Mouse (Mus musculus) liver, embryonic 15.5 days (tissue): ENCODE results near the gene Far2. TPM values are rescaled to one million over a fixed set of nuclear protein-coding genes. Genes with fewer than 3 reads are reported as not detected.
A peak's percentile ranks its signal among the peaks of the same experiment; 100 is the strongest.

Experiments used
- ATAC-seq: fragments of 200-750 bp; cut with Nextera tagmentation; 2 replicates; pipeline ENCODE4 v1.8.0; 2017; ENCODE audit warnings: moderate number of reproducible peaks, mild to moderate bottlenecking, moderate library complexity; ENCODE audit not compliant: insufficient read depth
- H3K27ac ChIP-seq: fragments of 300-500 bp; sonication (generic); replicated peaks from 2 replicates; pipeline ENCODE4 v1.5.1; 2015; ENCODE audit warnings: mild to moderate bottlenecking, inconsistent platforms
- H3K27me3 ChIP-seq: fragments of 300-500 bp; sonication (generic); 2 replicates; pipeline ENCODE4 v1.6.1; 2015; ENCODE audit warnings: mild to moderate bottlenecking, inconsistent platforms
- H3K36me3 ChIP-seq: fragments of 300-500 bp; sonication (generic); replicated peaks from 2 replicates; pipeline ENCODE4 v1.6.1; 2015; ENCODE audit warnings: moderate library complexity, mild to moderate bottlenecking, inconsistent platforms
- H3K4me1 ChIP-seq: fragments of 300-500 bp; sonication (generic); replicated peaks from 2 replicates; pipeline ENCODE4 v1.6.1; 2015; ENCODE audit warnings: inconsistent platforms
- H3K4me2 ChIP-seq: fragments of 300-500 bp; sonication (generic); 2 replicates; pipeline ENCODE4 v1.6.1; 2015; ENCODE audit warnings: moderate library complexity, mild to moderate bottlenecking, inconsistent platforms
- H3K4me3 ChIP-seq: fragments of 300-500 bp; sonication (generic); replicated peaks from 2 replicates; pipeline ENCODE4 v1.5.1; 2015; ENCODE audit warnings: mild to moderate bottlenecking, inconsistent platforms
- H3K9ac ChIP-seq: fragments of 300-500 bp; sonication (generic); 2 replicates; pipeline ENCODE4 v1.6.1; 2015; ENCODE audit warnings: moderate library complexity, mild to moderate bottlenecking, inconsistent platforms
- H3K9me3 ChIP-seq: fragments of 300-500 bp; sonication (generic); replicated peaks from 2 replicates; pipeline ENCODE4 v1.6.1; 2016; ENCODE audit warnings: inconsistent platforms
- WGBS: fragments of 180-500 bp; shearing (Covaris S2); methylation state at CpG from one replicate; pipeline ENCODE4 v1.1.7; 2015; ENCODE audit warnings: mixed read lengths; ENCODE audit not compliant: insufficient replicate concordance; 5-methylcytosine and 5-hydroxymethylcytosine counted together
- polyA plus RNA-seq: library from polyadenylated mRNA; unstranded; fragments of >200 nt; fragmentation: Nextera tagmentation; extraction: Ambion mirVana; gene quantifications from 2 replicates; pipeline ENCODE4 v1.2.1, GENCODE M21; 2015

Gene Far2
- polyA plus RNA-seq, 1 experiment from 2014 or later: 1.7 TPM

- Histone ChIP-seq H3K4me1 (no peaks in the 10 kb centered on the region), H3K4me2 (no peak overlapping the region), H3K4me3 (no peak overlapping the region), H3K36me3 (no peaks in the 10 kb centered on the region), H3K9me3 (no peaks in the 10 kb centered on the region), H3K9ac (no peak overlapping the region), H3K27ac (no peak overlapping the region), H3K27me3 (no peaks in the 10 kb centered on the region)
- no peak for ATAC-seq
- WGBS: 58% methylated on average over 2 of the region's 2 CpGs
These were observed 36.8 kb downstream of the Far2 start for GRCm38 (mm10) chr6:148083864-148084263.

GRCm38 (mm10) chr6:148084403-148084802 is 37.3 kb downstream of the Far2 start:
- WGBS: 46% methylated on average over 2 of the region's 2 CpGs
- no peak overlapping the region for H3K4me2 ChIP-seq
- no peaks in the 10 kb centered on the region for H3K36me3 ChIP-seq
- H3K9me3 ChIP-seq: no peaks in the 10 kb centered on the region
- no peak overlapping the region for H3K4me3 ChIP-seq
- H3K27ac ChIP-seq: no peak overlapping the region
- no peak overlapping the region for H3K9ac ChIP-seq
- H3K4me1 ChIP-seq: no peaks in the 10 kb centered on the region
- no peak for ATAC-seq
- H3K27me3 ChIP-seq: no peaks in the 10 kb centered on the region

DNA sequence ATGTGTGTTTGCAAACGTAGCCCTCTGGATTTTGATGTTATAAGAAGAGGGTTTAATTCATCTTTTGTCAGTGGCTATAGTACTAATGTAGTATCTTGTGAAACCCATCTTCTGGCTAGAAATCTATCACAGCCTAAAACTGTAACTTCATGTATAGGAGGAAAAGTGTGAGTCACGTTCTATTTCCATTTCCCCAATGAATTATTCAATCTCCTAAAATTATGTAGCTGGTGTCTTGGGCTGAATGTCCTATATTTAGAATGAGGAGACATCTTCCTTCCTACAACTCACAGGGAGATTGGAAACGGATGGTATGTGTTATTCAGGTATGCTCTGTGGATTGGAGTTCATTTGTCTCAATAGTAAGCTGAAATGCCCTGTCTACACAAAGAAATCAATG is 50.0 kb downstream of the Far2 start:
- no peaks in the 10 kb centered on the region for H3K9me3 ChIP-seq
- no peak for ATAC-seq
- H3K4me1 ChIP-seq: no peaks in the 10 kb centered on the region
- H3K36me3 ChIP-seq: no peaks in the 10 kb centered on the region
- WGBS: 46% methylated on average over 3 of the region's 3 CpGs
- H3K9ac ChIP-seq: no peak overlapping the region
- no peak overlapping the region for H3K4me3 ChIP-seq
- H3K27me3 ChIP-seq: no peaks in the 10 kb centered on the region
- H3K27ac ChIP-seq: no peak overlapping the region
- H3K4me2 ChIP-seq: no peak overlapping the region

DNA sequence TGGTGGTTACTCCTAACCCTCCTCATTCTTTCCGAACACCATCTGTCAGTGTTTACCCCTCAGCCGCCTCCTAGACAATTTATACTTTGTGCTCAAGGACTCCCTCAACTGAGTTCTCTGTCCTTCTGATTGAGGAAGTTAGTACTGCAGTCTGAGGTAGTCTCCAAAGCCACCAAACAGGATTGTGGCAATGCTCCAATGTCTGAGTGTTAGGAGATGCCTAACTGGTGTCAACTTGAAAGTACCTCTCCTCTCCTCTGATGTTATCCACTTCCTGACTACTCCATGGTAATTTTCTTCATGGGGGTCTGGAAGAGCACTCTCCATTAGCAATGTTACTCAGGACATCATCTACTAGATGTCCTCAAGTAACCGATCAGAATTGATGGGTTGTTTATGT is 54.9 kb downstream of the Far2 start:
- Histone ChIP-seq H3K4me2 (no peak overlapping the region), H3K27ac (no peak overlapping the region), H3K36me3 (no peaks in the 10 kb centered on the region), H3K4me1 (no peaks in the 10 kb centered on the region), H3K4me3 (no peak overlapping the region), H3K9me3 (no peaks in the 10 kb centered on the region), H3K27me3 (no peaks in the 10 kb centered on the region), H3K9ac (no peak overlapping the region)
- 50% methylated on average over 3 of the region's 3 CpGs for WGBS
- no peak for ATAC-seq

DNA sequence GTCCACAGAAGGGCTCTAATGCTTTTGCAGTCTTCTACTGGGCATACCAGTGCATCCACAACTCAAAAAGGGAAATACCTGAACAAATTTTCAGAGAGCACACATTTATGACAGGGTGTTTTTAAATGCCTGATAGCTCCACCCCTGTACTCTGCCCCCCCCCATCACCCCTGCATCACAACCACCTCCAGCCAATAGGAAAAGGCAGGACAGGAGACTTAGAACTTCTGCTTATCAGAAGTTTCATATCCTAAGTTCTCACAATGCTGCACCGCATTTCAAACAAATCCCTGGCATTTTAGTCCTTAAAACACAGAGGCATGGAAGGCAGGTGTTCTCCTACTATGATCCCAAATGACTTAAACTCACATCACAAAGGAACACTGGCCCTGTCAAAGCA is 55.4 kb downstream of the Far2 start:
- Histone ChIP-seq H3K36me3 (no peaks in the 10 kb centered on the region), H3K9me3 (no peaks in the 10 kb centered on the region), H3K4me3 (no peak overlapping the region), H3K9ac (no peak overlapping the region), H3K4me1 (no peaks in the 10 kb centered on the region), H3K4me2 (no peak overlapping the region), H3K27ac (no peak overlapping the region), H3K27me3 (no peaks in the 10 kb centered on the region)
- no peak for ATAC-seq
- whole genome bisulfite sequencing: 62% methylated on average over 1 of the region's 1 CpGs

- no peak for ATAC-seq
- 23% methylated on average over 9 of the region's 9 CpGs for WGBS
These were observed 57.2 kb downstream of the Far2 start for GRCm38 (mm10) chr6:148104212-148104611.

DNA sequence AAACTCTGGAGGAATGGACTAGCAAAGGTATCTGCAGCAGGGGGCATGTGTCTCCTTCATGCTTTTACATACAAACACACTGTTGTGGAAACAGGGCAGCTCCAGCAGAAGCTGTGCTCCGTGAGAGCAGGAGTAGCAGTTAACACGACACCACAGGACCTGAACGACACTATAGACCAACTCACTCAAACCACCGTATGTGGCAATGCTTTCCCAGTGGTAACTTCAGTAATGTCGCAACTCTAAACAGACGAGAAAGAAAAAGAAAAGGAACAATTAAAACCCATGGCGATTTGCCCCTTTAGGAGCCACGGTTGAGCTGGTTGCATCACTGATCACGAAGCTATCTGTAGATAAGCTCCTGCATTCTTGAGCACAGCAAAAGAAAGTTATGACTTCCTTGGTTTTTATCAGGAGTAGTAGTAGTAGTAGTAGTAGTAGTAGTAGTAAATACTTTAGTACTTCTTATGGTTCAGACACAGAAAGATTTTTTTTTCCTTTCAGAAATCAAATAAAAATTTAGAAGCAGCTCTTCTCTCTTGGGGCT is 58.7 kb downstream of the Far2 start:
- Histone ChIP-seq H3K9ac (no peak overlapping the region), H3K27me3 (no peaks in the 10 kb centered on the region), H3K4me2 (no peak overlapping the region), H3K4me3 (no peak overlapping the region), H3K36me3 (no peaks in the 10 kb centered on the region), H3K4me1 (peaks cover 19% of the 10 kb centered on the region), H3K9me3 (no peaks in the 10 kb centered on the region), H3K27ac (no peak overlapping the region)
- WGBS: 30% methylated on average over 9 of the region's 9 CpGs
- no peak for ATAC-seq

More at GRCm38 (mm10) chr6:148104212-148104611, 57.2 kb downstream of the Far2 start:
- H3K27me3 ChIP-seq: no peaks in the 10 kb centered on the region
- no peak overlapping the region for H3K4me3 ChIP-seq
- no peak overlapping the region for H3K9ac ChIP-seq
- H3K27ac ChIP-seq: no peak overlapping the region
- H3K4me2 ChIP-seq: no peak overlapping the region
- peaks cover 15% of the 10 kb centered on the region for H3K4me1 ChIP-seq
- no peaks in the 10 kb centered on the region for H3K9me3 ChIP-seq
- H3K36me3 ChIP-seq: no peaks in the 10 kb centered on the region

- H3K9me3 ChIP-seq: no peaks in the 10 kb centered on the region
- H3K4me3 ChIP-seq: no peak overlapping the region; the same call in 1 of the 2 replicates
- 8% methylated on average over 8 of the region's 8 CpGs for WGBS
- H3K27me3 ChIP-seq: no peaks in the 10 kb centered on the region
- H3K4me2 ChIP-seq: peak overlapping the region; percentile 56
- no peaks in the 10 kb centered on the region for H3K36me3 ChIP-seq
- H3K9ac ChIP-seq: no peak overlapping the region
- peaks cover 19% of the 10 kb centered on the region for H3K4me1 ChIP-seq
- peak; percentile 74 for ATAC-seq
- peak overlapping the region; percentile 59; the same call in 1 of the 2 replicates for H3K27ac ChIP-seq
These were observed 61.8 kb downstream of the Far2 start for GRCm38 (mm10) chr6:148108741-148109472.

- Histone ChIP-seq H3K4me1 (peaks cover 19% of the 10 kb centered on the region), H3K27me3 (no peaks in the 10 kb centered on the region), H3K4me3 (no peak overlapping the region), H3K27ac (no peak overlapping the region), H3K9me3 (no peaks in the 10 kb centered on the region), H3K4me2 (no peak overlapping the region), H3K36me3 (no peaks in the 10 kb centered on the region), H3K9ac (no peak overlapping the region)
- 57% methylated on average over 2 of the region's 2 CpGs for WGBS
- no peak for ATAC-seq
These were observed 64.1 kb downstream of the Far2 start for GRCm38 (mm10) chr6:148110996-148111633.

- no peak for ATAC-seq
- Histone ChIP-seq H3K4me1 (no peaks in the 10 kb centered on the region), H3K36me3 (no peaks in the 10 kb centered on the region), H3K9ac (no peak overlapping the region), H3K27me3 (no peaks in the 10 kb centered on the region), H3K4me3 (no peak overlapping the region), H3K4me2 (no peak overlapping the region), H3K27ac (no peak overlapping the region), H3K9me3 (no peaks in the 10 kb centered on the region)
- 60% methylated on average over 5 of the region's 5 CpGs for WGBS
These were observed 69.3 kb downstream of the Far2 start for GRCm38 (mm10) chr6:148116371-148116770.

DNA sequence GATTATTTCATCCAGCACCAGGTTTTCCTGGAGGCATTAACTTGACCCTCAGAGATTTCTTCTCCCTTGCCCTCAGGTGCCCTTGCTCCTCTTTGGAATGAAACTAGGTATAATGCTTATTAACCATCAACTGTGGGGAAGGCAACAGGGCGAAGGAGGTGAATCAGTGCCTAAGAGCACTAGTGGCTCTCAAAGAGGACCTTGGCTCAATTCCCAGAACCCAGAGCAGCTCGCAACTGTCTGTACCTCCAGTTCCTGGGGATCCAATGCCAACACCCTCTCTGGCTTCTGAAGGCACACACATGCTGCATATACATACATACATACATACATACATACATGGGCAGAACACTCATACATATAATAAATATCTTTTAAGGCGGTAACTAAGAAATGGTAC is 69.8 kb downstream of the Far2 start:
- no peak overlapping the region for H3K4me3 ChIP-seq
- no peak overlapping the region for H3K9ac ChIP-seq
- H3K27me3 ChIP-seq: no peaks in the 10 kb centered on the region
- 81% methylated on average over 3 of the region's 3 CpGs for WGBS
- H3K4me2 ChIP-seq: no peak overlapping the region
- H3K9me3 ChIP-seq: no peaks in the 10 kb centered on the region
- no peaks in the 10 kb centered on the region for H3K36me3 ChIP-seq
- H3K4me1 ChIP-seq: no peaks in the 10 kb centered on the region
- no peak overlapping the region for H3K27ac ChIP-seq
- ATAC-seq: no peak
